Mouse (Mus musculus): ENCODE results near the gene Txnip.
"Not testable (repeated sequence)": the region's sequence is repeated elsewhere in the genome, so short reads cannot be mapped to it uniquely, and the experiment has no call there.

Gene Txnip

GRCm38 (mm10) chr3:96593790-96594560 lies 36.2 kb downstream of the Txnip start, which contains the start of gene Polr3gl:
Gene Polr3gl, minus strand, starts transcription at chr3:96594181.
- DNase-seq (ENCODE audit: low spot score in 2 of 2), result peak; percentile 91 to 93

GRCm38 (mm10) chr3:96594851-96595250 lies 37.1 kb downstream of the Txnip start:
- DNase-seq (ENCODE audit: low spot score in 2 of 2), result no peak

GRCm38 (mm10) chr3:96595661-96596060 lies 37.9 kb downstream of the Txnip start:
- no peak for DNase-seq (ENCODE audit: low spot score in 2 of 2)

- DNase-seq (ENCODE audit: low spot score in 2 of 2), result peak; percentile 76
These were observed 38.5 kb downstream of the Txnip start, which contains the start of gene Ankrd34a for GRCm38 (mm10) chr3:96596228-96596707. Gene Ankrd34a, plus strand, starts transcription at chr3:96596636.

GRCm38 (mm10) chr3:96596855-96597254 lies 39.1 kb downstream of the Txnip start:
- DNase-seq (ENCODE audit: low spot score in 2 of 2), result peak in 1 of 2 experiments; percentile 43

GRCm38 (mm10) chr3:96597435-96597891 lies 39.7 kb downstream of the Txnip start:
- DNase-seq (ENCODE audit: low spot score in 2 of 2), result peak in 1 of 2 experiments; percentile 54

- peak in 1 of 2 experiments; percentile 75 for DNase-seq (ENCODE audit: low spot score in 2 of 2)
These were observed 40.7 kb downstream of the Txnip start for GRCm38 (mm10) chr3:96598156-96599068.

- no peak for DNase-seq (ENCODE audit: low spot score in 2 of 2)
These were observed 41.3 kb downstream of the Txnip start for GRCm38 (mm10) chr3:96599069-96599393.

GRCm38 (mm10) chr3:96599411-96599810 lies 41.7 kb downstream of the Txnip start:
- DNase-seq (ENCODE audit: low spot score in 2 of 2), result no peak

GRCm38 (mm10) chr3:96600639-96601250 lies 43.0 kb downstream of the Txnip start, which contains the start of gene Lix1l:
Gene Lix1l, plus strand, starts transcription at chr3:96601149.
- peak; percentile 92 to 93 for DNase-seq (ENCODE audit: low spot score in 2 of 2)

GRCm38 (mm10) chr3:96601251-96601787 lies 43.6 kb downstream of the Txnip start:
- DNase-seq (ENCODE audit: low spot score in 2 of 2), result peak in 1 of 2 experiments; percentile 64

- no peak for DNase-seq (ENCODE audit: low spot score in 2 of 2)
These were observed 44.4 kb downstream of the Txnip start for GRCm38 (mm10) chr3:96601941-96602703.

- DNase-seq (ENCODE audit: low spot score in 2 of 2), result no peak
These were observed 44.9 kb downstream of the Txnip start for GRCm38 (mm10) chr3:96602704-96603084.

GRCm38 (mm10) chr3:96603311-96603710 lies 45.6 kb downstream of the Txnip start:
- no peak for DNase-seq (ENCODE audit: low spot score in 2 of 2)

- not testable (repeated sequence) for DNase-seq (ENCODE audit: low spot score in 2 of 2)
These were observed 48.2 kb downstream of the Txnip start for GRCm38 (mm10) chr3:96606007-96606406.

GRCm38 (mm10) chr3:96606618-96607017 lies 48.9 kb downstream of the Txnip start:
- no peak for DNase-seq (ENCODE audit: low spot score in 2 of 2)

Data from frontal cortex, postnatal 10 days (tissue).